Comparison of ENCODE assay signal across 8 mouse cellular contexts in the genomic region with DNA sequence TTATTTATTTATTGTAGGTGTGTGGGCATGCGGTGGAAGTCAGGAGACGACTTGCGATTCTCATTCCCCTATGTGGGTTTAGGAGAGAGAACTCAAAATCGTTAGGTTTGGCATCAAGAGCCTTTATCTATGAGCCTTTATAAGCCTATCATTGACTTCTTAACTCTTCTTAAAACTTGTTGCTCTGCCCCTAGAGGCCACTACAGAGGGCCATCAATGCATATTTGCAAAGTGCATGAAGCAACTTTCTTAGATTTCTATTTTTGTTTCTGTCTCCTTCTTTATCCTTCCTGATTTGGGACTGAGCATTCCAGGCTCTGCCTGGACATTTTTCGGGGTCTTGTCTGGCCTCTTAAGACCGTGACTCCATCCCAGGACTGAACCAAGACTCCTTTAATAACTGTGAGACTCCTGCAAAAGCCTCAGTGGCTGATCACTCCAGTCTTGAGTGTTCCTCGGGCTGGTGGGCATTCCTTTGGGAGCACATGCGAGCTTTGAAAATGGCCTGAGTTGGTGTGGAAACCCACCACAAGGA. TPM values are rescaled to one million over a fixed set of nuclear protein-coding genes. Genes with fewer than 3 reads are reported as not detected.
DNase-seq lines count a peak whose midpoint lies in the region; ATAC-seq and TF ChIP-seq lines count a peak whose summit lies in the region.

No protein-coding gene starts in this region.

- H3K4me2 ChIP-seq in kidney, postnatal 0 days (ENCODE audit: low read length): peak overlapping the region; percentile 85
- H3K4me2 ChIP-seq in hindbrain, embryonic 12.5 days (replicated peaks): peak overlapping the region; percentile 92
- peak overlapping the region; percentile 76 for H3K4me2 ChIP-seq in lung, postnatal 0 days (replicated peaks; ENCODE audit: low read depth, low read length)

- peak; percentile 11; the same call in 1 of the 2 replicates for ATAC-seq in kidney, postnatal 0 days (replicated peaks; ENCODE audit: low FRiP score, low read depth)
- ATAC-seq in hindbrain, embryonic 12.5 days (ENCODE audit: low FRiP score): peak; percentile 27; the same call in 1 of the 2 replicates
- ATAC-seq in lung, postnatal 0 days: peak; percentile 46

- no peak for TF ChIP-seq EP300 in lung, postnatal 0 days (IDR thresholded peaks at IDR 0.05)

- no peaks in the 10 kb centered on the region for H3K9me3 ChIP-seq in kidney, postnatal 0 days (replicated peaks; ENCODE audit: low read length)
- H3K9me3 ChIP-seq in hindbrain, embryonic 12.5 days (replicated peaks): no peaks in the 10 kb centered on the region
- no peaks in the 10 kb centered on the region for H3K9me3 ChIP-seq in lung, postnatal 0 days (ENCODE audit: low read length)

- peak overlapping the region; percentile 95 for H3K27ac ChIP-seq in kidney, postnatal 0 days
- H3K27ac ChIP-seq in bone marrow, adult 2 months (ENCODE audit: control insufficient read depth, insufficient read depth, low read depth, low read length, poor library complexity): peak overlapping the region; percentile 24; the same call in 1 of the 2 replicates
- H3K27ac ChIP-seq in hindbrain, embryonic 12.5 days: peak overlapping the region; percentile 77; the same call in 1 of the 2 replicates
- peak overlapping the region; percentile 94 for H3K27ac ChIP-seq in lung, postnatal 0 days (ENCODE audit: low read length)

- 20% methylated on average over 8 of the region's 8 CpGs for WGBS in kidney, postnatal 0 days
- WGBS in bone marrow, adult 2 months: 16% methylated on average over 8 of the region's 8 CpGs
- WGBS in hindbrain, embryonic 12.5 days: 22% methylated on average over 8 of the region's 8 CpGs
- WGBS in lung, postnatal 0 days: 22% methylated on average over 8 of the region's 8 CpGs

- H3K4me3 ChIP-seq in kidney, postnatal 0 days (replicated peaks; ENCODE audit: low read depth, low read length): peak overlapping the region; percentile 94
- H3K4me3 ChIP-seq in bone marrow, adult 2 months (replicated peaks; ENCODE audit: control insufficient read depth, low read depth, low read length): peak overlapping the region; percentile 93
- peak overlapping the region; percentile 80 for H3K4me3 ChIP-seq in hindbrain, embryonic 12.5 days
- H3K4me3 ChIP-seq in lung, postnatal 0 days (ENCODE audit: low read depth, low read length): peak overlapping the region; percentile 96

- TF ChIP-seq POLR2A in bone marrow, adult 2 months (IDR thresholded peaks at IDR 0.05; ENCODE audit: borderline replicate concordance, control insufficient read depth, low read depth, low read length): no peak

- no peaks in the 10 kb centered on the region for H3K27me3 ChIP-seq in kidney, postnatal 0 days (ENCODE audit: insufficient read depth, low read length)
- H3K27me3 ChIP-seq in hindbrain, embryonic 12.5 days: no peaks in the 10 kb centered on the region; the same call in 1 of the 2 replicates
- H3K27me3 ChIP-seq in lung, postnatal 0 days (replicated peaks; ENCODE audit: insufficient read depth, low read length): no peaks in the 10 kb centered on the region

- no peaks in the 10 kb centered on the region; the same call in 1 of the 2 replicates for H3K36me3 ChIP-seq in kidney, postnatal 0 days (ENCODE audit: insufficient read depth, low read length)
- H3K36me3 ChIP-seq in hindbrain, embryonic 12.5 days: no peaks in the 10 kb centered on the region
- H3K36me3 ChIP-seq in lung, postnatal 0 days (ENCODE audit: insufficient read depth, low read length): no peaks in the 10 kb centered on the region

- H3K4me1 ChIP-seq in kidney, postnatal 0 days (replicated peaks; ENCODE audit: insufficient read depth, low read length): no peaks in the 10 kb centered on the region
- H3K4me1 ChIP-seq in bone marrow, adult 2 months (ENCODE audit: control insufficient read depth, insufficient read depth, low read length): no peaks in the 10 kb centered on the region; the same call in 1 of the 2 replicates
- peaks cover 3% of the 10 kb centered on the region; the same call in 1 of the 2 replicates for H3K4me1 ChIP-seq in hindbrain, embryonic 12.5 days
- peaks cover 3% of the 10 kb centered on the region for H3K4me1 ChIP-seq in lung, postnatal 0 days (ENCODE audit: insufficient read depth, low read depth, low read length)

- peak; percentile 79 for DNase-seq in kidney, postnatal 0 days (ENCODE audit: low spot score)
- DNase-seq in kidney, postnatal 14 days: no peak
- DNase-seq in lung, postnatal 0 days (ENCODE audit: low spot score): peak; percentile 69
- no peak for DNase-seq in cerebellum, postnatal 25 days
- DNase-seq in right cerebral cortex, postnatal 4 days: no peak
- DNase-seq in cerebellum, adult 11 months: no peak

- H3K9ac ChIP-seq in kidney, postnatal 0 days (ENCODE audit: low read depth, low read length): peak overlapping the region; percentile 94; the same call in 1 of the 2 replicates
- H3K9ac ChIP-seq in hindbrain, embryonic 12.5 days: peak overlapping the region; percentile 88; the same call in 1 of the 2 replicates
- peak overlapping the region; percentile 91 for H3K9ac ChIP-seq in lung, postnatal 0 days (replicated peaks; ENCODE audit: low read depth)

- peak; percentile 62; the same call in 1 of the 2 replicates for TF ChIP-seq CTCF in kidney, postnatal 0 days (IDR thresholded peaks at IDR 0.05; ENCODE audit: low read depth)
- TF ChIP-seq CTCF in bone marrow, adult 2 months (IDR thresholded peaks at IDR 0.05; ENCODE audit: control insufficient read depth, insufficient read depth, low read length): no peak
- TF ChIP-seq CTCF in lung, postnatal 0 days (IDR thresholded peaks at IDR 0.05): peak; percentile 66

RNA-seq across cellular contexts. Expression of a gene that starts 0.4 kb away (rescaled TPM):
- 23.3 and 26.0 TPM in 2 replicates for polyA plus RNA-seq in kidney, postnatal 0 days (2015; fragmentation: Nextera tagmentation; extraction: Ambion mirVana)
- polyA plus RNA-seq in bone marrow, adult 2 months (2011; ENCODE audit: insufficient read depth, insufficient read length, low replicate concordance, missing spikeins): 12.6 and 23.1 TPM in 2 replicates
- polyA plus RNA-seq in hindbrain, embryonic 12.5 days (2016; fragmentation: Nextera tagmentation; extraction: Ambion mirVana): 20.7 and 23.3 TPM in 2 replicates
- polyA plus RNA-seq in lung, postnatal 0 days (2015; fragmentation: Nextera tagmentation; extraction: Ambion mirVana): 38.4 and 38.9 TPM in 2 replicates

Comparison
In these comparisons a context has a peak if more than half of its experiments do, and no peak if none do; other contexts are left out.
1. DNase-seq: peak in kidney, postnatal 0 days (single experiment) and lung, postnatal 0 days (single experiment); none in kidney, postnatal 14 days (single experiment), cerebellum, postnatal 25 days (0 of 2), right cerebral cortex, postnatal 4 days (single experiment) and cerebellum, adult 11 months (single experiment).
2. H3K27ac ChIP-seq: peak in every context shown above with its lines; median percentile 95 in kidney, postnatal 0 days; 94 in lung, postnatal 0 days; 77 in hindbrain, embryonic 12.5 days; 24 in bone marrow, adult 2 months.
3. Peak in every context shown above with its lines, with median percentiles within 50 percentile points of each other: ATAC-seq, H3K4me2 ChIP-seq, H3K4me3 ChIP-seq and H3K9ac ChIP-seq.